Mouse (Mus musculus): ENCODE measurements around the gene Col18a1. TPM values are rescaled to one million over a fixed set of nuclear protein-coding genes. Genes with fewer than 3 reads are reported as not detected.
A peak's percentile ranks its signal among the peaks of the same experiment; 100 is the strongest.

Gene Col18a1
- polyA plus RNA-seq, 1 experiment = 114 TPM

DNA sequence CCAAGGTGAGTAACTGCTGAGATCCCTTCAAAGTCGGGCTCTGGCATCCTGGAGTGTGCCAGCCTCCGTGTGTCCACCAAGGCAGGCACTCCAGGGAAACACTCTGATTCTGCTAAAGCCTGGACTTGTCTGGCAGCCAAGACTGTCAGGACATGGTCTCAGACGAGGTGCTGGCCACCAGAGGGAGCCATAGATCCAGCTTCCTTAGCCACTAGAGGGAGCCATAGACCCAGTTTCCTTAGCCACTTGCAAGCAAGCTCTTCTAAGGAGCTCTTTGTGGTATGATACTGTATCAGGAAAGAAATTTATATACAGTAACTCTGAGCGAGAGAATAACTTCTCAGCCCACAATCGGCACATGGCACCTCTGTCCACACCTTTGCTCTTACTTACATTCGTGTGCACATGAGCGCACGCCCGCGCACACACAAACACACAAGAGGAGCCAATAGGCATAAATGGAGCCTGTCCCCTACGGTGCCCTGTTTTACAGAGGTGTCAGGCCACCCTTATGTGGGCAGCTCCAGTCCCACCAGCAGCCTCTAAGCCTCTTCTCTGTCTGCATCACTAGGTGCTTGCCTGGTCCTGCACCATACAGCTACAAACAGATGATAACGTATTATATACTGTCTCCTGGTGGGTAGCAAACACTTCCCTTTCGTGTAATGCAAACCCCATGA is 35.6 kb downstream of the Col18a1 start:
- no peak overlapping the region; the same call in 1 of the 2 replicates for H3K27ac ChIP-seq (ENCODE audit: insufficient read depth, low read depth, low read length)
- H3K4me1 ChIP-seq (ENCODE audit: control insufficient read depth, insufficient read depth, low read length) = peaks cover 43% of the 10 kb centered on the region
- DNase-seq = peak; percentile 95
- TF ChIP-seq CTCF (conservative IDR thresholded peaks at IDR 0.05; ENCODE audit: insufficient read depth, insufficient read length, low read depth, low read length) (peak; percentile 100), POLR2A (IDR thresholded peaks at IDR 0.05; ENCODE audit: low read depth, low read length) (no peak)
- H3K4me3 ChIP-seq (ENCODE audit: insufficient read depth, low read depth, low read length) = no peak overlapping the region
- H3K36me3 ChIP-seq (ENCODE audit: control insufficient read depth, insufficient read depth, low read length) = no peaks in the 10 kb centered on the region
- WGBS = 45% methylated on average over 13 of the region's 13 CpGs
- no peaks in the 10 kb centered on the region for H3K27me3 ChIP-seq (replicated peaks; ENCODE audit: control insufficient read depth, insufficient read depth, low read length)

DNA sequence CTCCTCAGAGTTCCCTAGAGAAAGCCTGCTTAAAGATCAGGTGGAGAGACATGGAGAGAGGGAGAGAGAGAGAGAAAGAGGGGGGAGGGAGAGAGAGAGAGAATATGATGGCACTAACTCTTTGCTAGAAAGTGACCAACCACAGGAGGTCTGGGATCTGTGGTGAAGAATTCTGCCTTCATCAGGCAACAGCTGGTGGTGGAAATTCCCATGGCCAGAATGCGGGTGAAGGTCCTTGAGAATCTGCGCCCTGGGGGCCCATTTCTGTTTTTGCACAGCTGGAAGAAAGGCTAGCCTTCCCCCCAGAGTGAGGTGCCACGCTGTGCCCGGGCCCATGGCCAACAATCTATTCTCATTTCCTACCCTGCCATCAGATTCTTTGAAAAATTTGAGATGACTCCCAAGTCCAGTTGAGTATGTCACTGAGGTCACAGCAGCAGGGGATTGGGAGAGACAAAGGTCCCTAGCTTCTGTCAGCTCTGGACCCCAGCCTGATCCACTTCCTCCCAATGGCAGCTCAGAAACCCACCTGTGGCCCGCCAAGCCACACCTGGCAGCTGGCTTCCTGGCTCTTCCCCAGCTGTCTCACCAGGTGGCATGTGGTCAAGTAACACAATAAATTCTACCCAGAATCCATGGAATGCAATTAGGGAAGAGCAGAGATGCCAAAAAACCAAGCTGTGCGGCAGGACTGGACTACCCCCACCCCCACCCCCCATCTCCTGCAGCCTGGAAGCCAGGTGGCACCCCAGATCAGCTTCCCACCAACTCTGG is 36.5 kb downstream of the Col18a1 start:
- peaks cover 45% of the 10 kb centered on the region for H3K4me1 ChIP-seq (ENCODE audit: control insufficient read depth, insufficient read depth, low read length)
- 55% methylated on average over 6 of the region's 6 CpGs for WGBS
- no peak for TF ChIP-seq POLR2A (IDR thresholded peaks at IDR 0.05; ENCODE audit: low read depth, low read length)
- TF ChIP-seq CTCF (conservative IDR thresholded peaks at IDR 0.05; ENCODE audit: insufficient read depth, insufficient read length, low read depth, low read length) = no peak

DNA sequence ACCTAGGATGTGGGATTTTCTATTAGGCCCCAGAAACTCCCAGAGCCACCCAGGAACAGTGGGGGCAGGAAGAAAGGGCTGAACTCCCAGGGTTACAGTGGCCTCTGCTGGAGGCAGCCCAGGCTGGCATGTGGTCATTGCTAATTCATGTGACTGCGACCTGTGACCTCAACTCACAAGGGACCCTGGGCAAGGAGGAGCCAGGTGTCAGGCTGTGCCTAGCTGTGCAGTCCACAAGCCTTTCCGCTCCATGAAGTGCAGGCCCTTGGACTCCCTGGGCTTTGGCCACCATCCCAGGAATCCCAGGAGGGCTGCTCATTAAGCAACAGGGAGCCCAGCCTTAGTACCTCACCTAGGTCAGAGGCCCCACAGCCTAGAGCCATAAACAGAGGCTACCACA is 38.4 kb downstream of the Col18a1 start:
- 21% methylated on average over 2 of the region's 2 CpGs for WGBS
- peak; percentile 97 for DNase-seq
- H3K4me1 ChIP-seq (ENCODE audit: control insufficient read depth, insufficient read depth, low read length) = peaks cover 52% of the 10 kb centered on the region
- TF ChIP-seq POLR2A (IDR thresholded peaks at IDR 0.05; ENCODE audit: low read depth, low read length) (no peak), CTCF (conservative IDR thresholded peaks at IDR 0.05; ENCODE audit: insufficient read depth, insufficient read length, low read depth, low read length) (peak; percentile 84)
- H3K27me3 ChIP-seq (replicated peaks; ENCODE audit: control insufficient read depth, insufficient read depth, low read length) = no peaks in the 10 kb centered on the region
- no peaks in the 10 kb centered on the region for H3K36me3 ChIP-seq (ENCODE audit: control insufficient read depth, insufficient read depth, low read length)
- H3K4me3 ChIP-seq (ENCODE audit: insufficient read depth, low read depth, low read length) = no peak overlapping the region
- peak overlapping the region; percentile 69 for H3K27ac ChIP-seq (ENCODE audit: insufficient read depth, low read depth, low read length)

More for the DNA sequence above, 36.5 kb downstream of the Col18a1 start:
- DNase-seq = peak; percentile 50
- H3K4me3 ChIP-seq (ENCODE audit: insufficient read depth, low read depth, low read length) = no peak overlapping the region
- no peaks in the 10 kb centered on the region for H3K27me3 ChIP-seq (replicated peaks; ENCODE audit: control insufficient read depth, insufficient read depth, low read length)
- no peaks in the 10 kb centered on the region for H3K36me3 ChIP-seq (ENCODE audit: control insufficient read depth, insufficient read depth, low read length)
- no peak overlapping the region; the same call in 1 of the 2 replicates for H3K27ac ChIP-seq (ENCODE audit: insufficient read depth, low read depth, low read length)

DNA sequence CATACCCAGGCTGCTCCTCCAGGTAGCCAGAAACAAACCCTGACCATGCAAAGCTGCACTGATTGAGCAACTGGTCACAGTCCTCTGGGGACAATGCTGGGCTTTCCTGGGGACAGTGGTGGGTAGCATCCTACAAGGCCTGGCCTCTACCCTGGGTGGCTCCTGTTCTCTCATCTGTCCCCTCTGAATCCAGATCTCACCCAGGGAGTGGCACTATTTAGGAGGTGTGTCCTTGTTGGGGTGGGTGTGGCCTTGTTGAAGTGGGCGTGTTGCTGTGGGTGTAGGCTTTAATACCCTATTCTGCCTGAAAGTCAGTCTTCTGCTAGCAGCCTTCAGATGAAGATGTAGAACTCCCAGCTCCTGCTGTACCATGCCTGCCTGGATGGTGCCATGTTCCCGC is 39.8 kb downstream of the Col18a1 start:
- DNase-seq = peak; percentile 34
- TF ChIP-seq CTCF (conservative IDR thresholded peaks at IDR 0.05; ENCODE audit: insufficient read depth, insufficient read length, low read depth, low read length) = no peak
- TF ChIP-seq POLR2A (IDR thresholded peaks at IDR 0.05; ENCODE audit: low read depth, low read length) = no peak
- 82% methylated on average over 2 of the region's 2 CpGs for WGBS
- Histone ChIP-seq H3K36me3 (ENCODE audit: control insufficient read depth, insufficient read depth, low read length) (no peaks in the 10 kb centered on the region), H3K4me3 (ENCODE audit: insufficient read depth, low read depth, low read length) (no peak overlapping the region), H3K4me1 (ENCODE audit: control insufficient read depth, insufficient read depth, low read length) (peaks cover 47% of the 10 kb centered on the region), H3K27me3 (replicated peaks; ENCODE audit: control insufficient read depth, insufficient read depth, low read length) (no peaks in the 10 kb centered on the region), H3K27ac (ENCODE audit: insufficient read depth, low read depth, low read length) (no peak overlapping the region)

DNA sequence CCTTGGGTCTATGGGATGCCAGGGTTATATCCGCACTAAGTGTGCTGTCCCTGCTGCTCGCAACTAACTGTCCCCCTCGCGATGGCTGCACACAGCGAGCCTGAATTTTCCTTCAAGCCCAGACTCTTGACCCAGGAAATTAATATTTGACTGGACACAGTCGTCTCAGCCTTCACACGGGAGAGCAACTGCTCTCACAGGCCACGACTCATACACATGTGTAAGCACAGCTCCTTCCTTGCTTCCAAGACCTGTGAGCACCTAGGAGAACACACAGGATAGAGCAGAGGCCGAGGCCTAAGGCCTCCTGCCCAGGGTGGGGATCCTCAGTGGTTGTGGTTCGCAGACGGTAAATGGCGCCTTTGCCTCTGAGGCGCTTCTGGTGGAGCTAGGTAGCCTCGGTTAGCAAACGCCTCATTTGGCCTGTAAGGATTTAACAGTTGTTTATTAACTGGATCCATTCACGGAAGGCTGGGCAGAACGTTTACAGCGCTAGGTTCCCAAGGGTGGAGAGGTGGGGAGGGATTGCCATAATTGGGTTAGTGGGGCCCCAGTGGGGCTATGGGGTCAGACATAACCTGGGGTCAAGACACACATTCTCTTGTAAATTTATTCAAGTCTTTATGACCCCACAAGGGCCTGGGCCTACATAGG is 41.1 kb downstream of the Col18a1 start:
- peak; percentile 90 for DNase-seq
- H3K27ac ChIP-seq (ENCODE audit: insufficient read depth, low read depth, low read length) = peak overlapping the region; percentile 91
- 35% methylated on average over 18 of the region's 18 CpGs for WGBS
- no peak for TF ChIP-seq CTCF (conservative IDR thresholded peaks at IDR 0.05; ENCODE audit: insufficient read depth, insufficient read length, low read depth, low read length)
- no peak for TF ChIP-seq POLR2A (IDR thresholded peaks at IDR 0.05; ENCODE audit: low read depth, low read length)
- no peaks in the 10 kb centered on the region for H3K36me3 ChIP-seq (ENCODE audit: control insufficient read depth, insufficient read depth, low read length)
- H3K4me3 ChIP-seq (ENCODE audit: insufficient read depth, low read depth, low read length) = peak overlapping the region; percentile 30
- peaks cover 35% of the 10 kb centered on the region for H3K4me1 ChIP-seq (ENCODE audit: control insufficient read depth, insufficient read depth, low read length)
- H3K27me3 ChIP-seq (replicated peaks; ENCODE audit: control insufficient read depth, insufficient read depth, low read length) = no peaks in the 10 kb centered on the region

DNA sequence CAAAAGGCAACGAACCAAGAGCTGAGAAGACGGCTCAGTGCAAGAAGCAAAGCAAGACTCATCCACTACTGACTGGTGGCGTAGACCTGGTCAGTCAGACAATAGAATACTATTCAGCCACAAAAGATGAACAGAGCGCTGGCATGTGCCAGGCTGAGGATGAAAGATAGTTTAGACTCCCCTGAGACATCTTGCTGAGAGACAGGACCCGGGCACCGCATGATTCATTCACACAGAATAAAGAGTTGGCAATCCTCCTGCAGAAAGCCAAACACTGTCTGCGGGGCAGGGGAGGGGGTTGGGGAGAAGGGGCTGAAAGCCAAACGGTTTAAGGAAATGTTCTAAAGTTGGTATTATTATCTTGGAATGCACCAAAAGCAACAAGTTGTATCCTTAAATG is 42.4 kb downstream of the Col18a1 start:
- H3K36me3 ChIP-seq (ENCODE audit: control insufficient read depth, insufficient read depth, low read length) = no peaks in the 10 kb centered on the region
- no peaks in the 10 kb centered on the region for H3K27me3 ChIP-seq (replicated peaks; ENCODE audit: control insufficient read depth, insufficient read depth, low read length)
- H3K4me3 ChIP-seq (ENCODE audit: insufficient read depth, low read depth, low read length) = no peak overlapping the region
- 41% methylated on average over 8 of the region's 8 CpGs for WGBS
- TF ChIP-seq POLR2A (IDR thresholded peaks at IDR 0.05; ENCODE audit: low read depth, low read length) (no peak), CTCF (conservative IDR thresholded peaks at IDR 0.05; ENCODE audit: insufficient read depth, insufficient read length, low read depth, low read length) (no peak)
- no peak overlapping the region for H3K27ac ChIP-seq (ENCODE audit: insufficient read depth, low read depth, low read length)
- peak; percentile 25 for DNase-seq
- peaks cover 32% of the 10 kb centered on the region for H3K4me1 ChIP-seq (ENCODE audit: control insufficient read depth, insufficient read depth, low read length)
